Mouse (Mus musculus) liver, embryonic 14.5 days (tissue): ENCODE data around the gene Cdh5. TPM values are rescaled to one million over a fixed set of nuclear protein-coding genes. Genes with fewer than 3 reads are reported as not detected.

Source experiments
- ATAC-seq: fragments of 200-750 bp; cut with Nextera tagmentation; 2 replicates; pipeline ENCODE4 v1.8.0; 2017; ENCODE audit warnings: moderate number of reproducible peaks, mild to moderate bottlenecking, moderate library complexity; ENCODE audit not compliant: insufficient read depth
- DNase-seq, 3 experiments: peaks; one replicate each; pipeline ENCODE4 v3.0.0-alpha.2; 2012 to 2013; ENCODE audit warnings: low read depth in 3 of 3, low spot score in 3 of 3
- H3K27ac ChIP-seq: fragments of 300-500 bp; sonication (generic); 2 replicates; pipeline ENCODE4 v1.5.1; 2014; ENCODE audit warnings: moderate library complexity, mild to moderate bottlenecking, control low read depth, inconsistent platforms
- H3K27me3 ChIP-seq: fragments of 300-500 bp; sonication (generic); 2 replicates; pipeline ENCODE4 v1.6.1; 2014; ENCODE audit warnings: mild to moderate bottlenecking, low read length, moderate library complexity; ENCODE audit not compliant: control insufficient read depth, insufficient read depth
- H3K36me3 ChIP-seq: fragments of 300-500 bp; sonication (generic); replicated peaks from 2 replicates; pipeline ENCODE4 v1.6.1; 2014; ENCODE audit warnings: low read depth; ENCODE audit not compliant: control insufficient read depth, insufficient read depth
- H3K4me1 ChIP-seq, 2 experiments: fragments of 200-500 bp in 1 of 2; fragments of 300-500 bp in 1 of 2; sonication (generic) in 1 of 2; replicated peaks; 2 replicates each; pipeline ENCODE4 v1.6.1; 2012 to 2014; ENCODE audit warnings: antibody characterized with exemption in 1 of 2, inconsistent platforms in 1 of 2, low read length in 1 of 2; ENCODE audit not compliant: control insufficient read depth in 2 of 2, insufficient read depth in 2 of 2
- H3K4me2 ChIP-seq: fragments of 300-500 bp; sonication (generic); 2 replicates; pipeline ENCODE4 v1.6.1; 2014; ENCODE audit warnings: low read depth, mild to moderate bottlenecking, control low read depth, moderate library complexity
- H3K4me3 ChIP-seq, 2 experiments: fragments of 200-500 bp in 1 of 2; fragments of 300-500 bp in 1 of 2; sonication (generic) in 1 of 2; 2 replicates each; pipeline ENCODE4 v1.5.1; 2012 to 2014; ENCODE audit warnings: low read depth in 2 of 2, low read length in 2 of 2, mild to moderate bottlenecking in 2 of 2, control low read depth in 1 of 2, inconsistent platforms in 1 of 2, moderate library complexity in 1 of 2; ENCODE audit not compliant: insufficient read depth in 1 of 2
- H3K9ac ChIP-seq: fragments of 300-500 bp; sonication (generic); replicated peaks from 2 replicates; pipeline ENCODE4 v1.6.1; 2014; ENCODE audit warnings: mild to moderate bottlenecking, control low read depth, moderate library complexity
- H3K9me3 ChIP-seq: fragments of 300-500 bp; sonication (generic); 2 replicates; pipeline ENCODE4 v1.6.1; 2016; ENCODE audit warnings: low read length, mixed read lengths; ENCODE audit not compliant: control insufficient read depth
- CTCF ChIP-seq: IDR thresholded peaks from 2 replicates; pipeline ENCODE4 v1.5.1; 2016; ENCODE audit warnings: antibody characterized with exemption, low read depth, control low read depth
- EP300 ChIP-seq: IDR thresholded peaks from 2 replicates; pipeline ENCODE4 v1.6.1; 2016; ENCODE audit warnings: antibody characterized with exemption, low read depth
- WGBS: fragments of 180-500 bp; shearing (Covaris S2); extraction: QIAGEN DNeasy Blood & Tissue Kit; methylation state at CpG from one replicate; pipeline ENCODE4 v1.1.7; 2014; ENCODE audit not compliant: insufficient replicate concordance; 5-methylcytosine and 5-hydroxymethylcytosine counted together
- polyA plus RNA-seq, 2 experiments: library from polyadenylated mRNA; depleted of rRNA in 1 of 2; stranded (reverse) in 1 of 2; unstranded in 1 of 2; fragments of >200 nt; fragmentation: Nextera tagmentation in 1 of 2; extraction: Ambion mirVana in 1 of 2; gene quantifications; 2 replicates each; pipeline versions ENCODE4 v1.2.1 to v1.2.3; 2012 to 2014

The Cdh5 gene
- polyA plus RNA-seq, 2 experiments: 7.3 to 11.3 TPM

DNA sequence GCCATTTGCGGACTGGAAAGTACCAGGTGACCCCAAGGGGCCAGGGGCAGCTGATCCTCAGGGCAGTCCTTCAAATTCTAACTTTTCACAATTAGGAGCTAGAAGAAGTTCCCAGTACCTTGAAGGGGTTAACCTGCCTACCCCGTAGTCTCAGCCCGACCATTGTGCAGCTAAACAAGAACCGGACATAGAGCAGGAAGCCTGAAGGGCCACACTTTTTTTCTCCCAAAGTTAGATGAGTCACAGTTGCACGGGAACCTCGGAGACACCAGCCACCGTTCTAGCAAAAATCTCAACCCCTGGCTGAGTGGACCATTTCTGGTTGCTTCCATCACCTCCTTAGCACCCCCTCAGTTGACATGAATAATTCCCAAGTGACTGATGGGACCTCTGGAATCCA lies 2.0 kb downstream of the Cdh5 start:
- H3K27ac ChIP-seq: no peak overlapping the region
- H3K9ac ChIP-seq: no peak overlapping the region
- no peaks in the 10 kb centered on the region for H3K27me3 ChIP-seq
- ATAC-seq (no peak), DNase-seq (no peak)
- WGBS: 19% methylated on average over 7 of the region's 7 CpGs
- no peak overlapping the region for H3K4me2 ChIP-seq
- peaks cover 0 to 14% of the 10 kb centered on the region in 2 experiments; a peak in 2 of 4 replicates for H3K4me1 ChIP-seq
- H3K36me3 ChIP-seq: no peaks in the 10 kb centered on the region
- TF ChIP-seq CTCF (no peak), EP300 (no peak)
- no peak overlapping the region for H3K4me3 ChIP-seq
- H3K9me3 ChIP-seq: no peaks in the 10 kb centered on the region

DNA sequence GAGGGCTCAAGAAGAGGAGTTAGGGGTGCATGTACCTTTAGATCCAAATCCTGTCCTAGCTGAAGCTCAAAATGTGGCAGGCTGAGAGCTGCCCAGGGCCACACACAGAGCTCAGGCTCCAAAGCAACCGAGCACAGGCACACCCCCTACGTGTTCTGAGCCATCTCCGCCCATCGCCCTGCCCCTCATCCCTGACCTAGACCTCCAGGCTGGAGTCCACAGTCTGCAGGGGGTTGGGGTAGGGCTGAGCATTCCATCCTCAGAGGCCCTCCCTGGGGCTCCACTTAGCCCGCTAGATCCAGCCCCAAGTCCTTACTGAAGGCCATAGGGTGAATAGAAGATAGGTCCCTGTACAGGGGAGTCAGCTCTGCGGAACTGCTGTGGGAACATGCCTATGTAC lies 4.3 kb downstream of the Cdh5 start:
- no peaks in the 10 kb centered on the region for H3K27me3 ChIP-seq
- no peak for ATAC-seq
- no peak for DNase-seq
- H3K4me3 ChIP-seq: no peak overlapping the region
- H3K4me2 ChIP-seq: no peak overlapping the region
- TF ChIP-seq CTCF: no peak
- no peak for TF ChIP-seq EP300
- H3K36me3 ChIP-seq: no peaks in the 10 kb centered on the region
- H3K4me1 ChIP-seq: peaks cover 0 to 6% of the 10 kb centered on the region in 2 experiments; a peak in 1 of 4 replicates
- no peaks in the 10 kb centered on the region for H3K9me3 ChIP-seq
- 66% methylated on average over 6 of the region's 6 CpGs for WGBS
- H3K27ac ChIP-seq: no peak overlapping the region
- no peak overlapping the region for H3K9ac ChIP-seq

DNA sequence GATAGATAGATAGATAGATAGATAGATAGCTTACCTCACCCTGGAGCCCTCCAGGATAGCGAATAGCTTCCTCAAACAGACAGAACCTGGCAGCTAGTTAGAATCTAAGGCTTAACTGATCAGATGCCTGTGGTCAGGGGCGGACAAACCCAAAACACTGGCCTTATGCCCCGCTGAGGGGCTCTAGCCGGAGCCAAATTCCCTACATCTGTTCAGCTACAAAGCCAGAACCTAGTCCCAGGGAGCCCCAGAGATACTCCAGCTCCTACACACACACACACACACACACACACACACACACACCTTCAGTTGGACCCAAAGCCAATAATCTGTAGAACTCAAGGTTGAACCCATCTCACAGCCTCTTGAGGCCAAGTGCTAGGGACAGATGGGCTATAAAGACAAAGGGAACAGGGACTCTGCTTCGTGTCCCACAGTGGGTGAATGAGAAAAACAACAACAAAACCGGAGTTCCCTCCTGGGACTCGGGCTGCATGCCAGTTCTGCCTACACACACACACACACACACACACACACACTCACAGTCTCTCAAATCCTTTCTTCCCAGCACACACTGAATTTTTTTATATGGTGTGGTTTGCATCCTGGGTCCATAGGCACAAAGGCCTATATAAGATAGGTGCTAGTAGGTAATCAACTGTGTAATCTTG lies 5.0 kb downstream of the Cdh5 start:
- WGBS: 57% methylated on average over 7 of the region's 7 CpGs
- H3K4me1 ChIP-seq: peaks cover 0 to 6% of the 10 kb centered on the region in 2 experiments; a peak in 1 of 4 replicates

DNA sequence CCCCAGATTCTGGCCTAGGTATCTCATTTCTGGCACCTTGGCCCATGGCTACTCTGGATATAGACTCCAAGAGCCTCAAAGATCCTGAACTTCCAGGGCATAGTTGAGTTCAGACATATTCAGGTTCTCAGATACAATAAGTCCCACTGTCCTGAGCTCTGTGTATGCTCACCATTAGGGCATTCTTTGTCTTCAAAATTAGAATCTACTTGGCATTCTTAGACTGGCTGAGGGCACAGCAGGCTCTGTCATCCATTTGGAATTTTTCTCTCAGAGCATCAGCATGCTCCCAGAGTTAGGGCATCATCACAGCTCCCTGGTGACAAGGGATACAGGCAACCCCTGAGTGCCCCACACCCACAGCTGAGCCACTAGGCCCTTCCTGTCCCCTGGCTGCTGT lies 5.7 kb downstream of the Cdh5 start:
- Histone ChIP-seq H3K4me1 (0 out of 4 replicates have a peak, but pooled peaks cover 0 to 2% of the 10 kb centered on the region in 2 experiments), H3K36me3 (no peaks in the 10 kb centered on the region), H3K4me3 (no peak overlapping the region), H3K9ac (no peak overlapping the region), H3K9me3 (no peaks in the 10 kb centered on the region), H3K4me2 (no peak overlapping the region), H3K27ac (no peak overlapping the region), H3K27me3 (no peaks in the 10 kb centered on the region)
- DNase-seq (no peak), ATAC-seq (no peak)
- no peak for TF ChIP-seq EP300
- no peak for TF ChIP-seq CTCF

More for the DNA sequence above, 5.0 kb downstream of the Cdh5 start:
- H3K9me3 ChIP-seq: no peaks in the 10 kb centered on the region
- no peaks in the 10 kb centered on the region for H3K27me3 ChIP-seq
- no peak overlapping the region for H3K9ac ChIP-seq
- no peak overlapping the region for H3K4me2 ChIP-seq
- no peaks in the 10 kb centered on the region for H3K36me3 ChIP-seq
- TF ChIP-seq EP300: no peak
- TF ChIP-seq CTCF: no peak
- ATAC-seq (no peak), DNase-seq (no peak)
- H3K27ac ChIP-seq: no peak overlapping the region
- no peak overlapping the region for H3K4me3 ChIP-seq

DNA sequence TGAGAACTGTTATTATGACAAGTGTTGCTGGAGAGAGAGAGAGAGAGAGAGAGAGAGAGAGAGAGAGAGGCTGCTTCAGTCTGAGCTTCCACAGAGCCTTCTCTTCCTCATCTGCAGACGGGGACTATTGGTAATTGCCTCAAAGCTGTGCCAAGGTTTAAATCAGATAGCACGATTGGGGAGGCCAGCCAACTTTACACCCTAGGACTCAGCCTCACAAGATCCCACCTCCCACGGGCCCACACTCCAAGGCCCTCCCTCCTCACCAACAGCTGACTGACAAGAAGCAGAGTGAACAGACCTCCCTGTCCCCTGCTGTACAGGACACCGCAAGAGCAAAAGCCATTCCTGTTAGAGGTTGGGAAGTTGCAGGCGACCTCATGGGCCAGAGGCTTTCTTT lies 6.6 kb downstream of the Cdh5 start:
- H3K36me3 ChIP-seq: no peaks in the 10 kb centered on the region
- no peak overlapping the region for H3K27ac ChIP-seq
- no peak overlapping the region for H3K4me2 ChIP-seq
- H3K4me1 ChIP-seq: 0 out of 4 replicates have a peak, but pooled peaks cover 0 to 1% of the 10 kb centered on the region in 2 experiments
- H3K27me3 ChIP-seq: no peaks in the 10 kb centered on the region
- 49% methylated on average over 5 of the region's 5 CpGs for WGBS
- H3K9ac ChIP-seq: no peak overlapping the region
- ATAC-seq: no peak
- TF ChIP-seq EP300 (no peak), CTCF (no peak)
- no peak overlapping the region for H3K4me3 ChIP-seq
- no peak for DNase-seq
- no peaks in the 10 kb centered on the region for H3K9me3 ChIP-seq
